Mouse (Mus musculus) E14TG2a.4 (cell line): ENCODE measurements around the gene Tmco5.

Source experiments
- CTCF ChIP-seq: conservative IDR thresholded peaks from 2 replicates; pipeline ENCODE4 v1.5.1; 2014; ENCODE audit warnings: low read length
- POU5F1 ChIP-seq: IDR thresholded peaks from 2 replicates; pipeline ENCODE4 v1.6.1; 2014; ENCODE audit warnings: low read length, borderline replicate concordance

DNA sequence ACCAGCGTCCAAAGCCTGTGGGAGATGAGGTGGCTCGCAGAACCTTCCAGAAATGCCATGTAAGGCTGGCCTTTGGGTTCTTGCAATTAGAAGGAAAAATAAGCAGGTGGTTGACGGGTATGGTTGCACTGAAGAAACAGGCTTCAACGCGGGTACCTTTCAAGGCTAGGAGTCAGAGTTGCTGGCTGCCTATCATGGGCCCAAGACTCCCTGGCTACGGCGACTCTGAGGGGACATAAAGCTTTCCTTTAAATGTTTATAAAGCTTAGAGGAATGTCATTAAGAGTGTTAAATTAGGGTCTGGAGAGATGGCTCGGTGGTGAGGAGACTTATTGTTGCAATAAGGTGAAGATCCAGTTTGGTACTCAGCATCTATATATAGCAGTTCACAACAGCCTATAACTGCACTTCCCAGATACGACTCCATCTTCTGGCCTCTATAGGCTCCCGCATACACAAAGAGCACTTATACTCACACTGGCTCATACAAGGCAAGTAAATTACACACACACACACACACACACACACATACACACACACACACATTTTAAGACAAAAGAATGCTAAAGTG is 21.9 kb downstream of the Tmco5 start:
- no peak for TF ChIP-seq CTCF
- no peak for TF ChIP-seq POU5F1
